Mouse (Mus musculus) kidney, embryonic 16.5 days (tissue): ENCODE data around the gene Aox2. TPM values are rescaled to one million over a fixed set of nuclear protein-coding genes. Genes with fewer than 3 reads are reported as not detected.

Experiments used
- ATAC-seq: fragments of 200-750 bp; cut with Nextera tagmentation; 2 replicates; pipeline ENCODE4 v1.8.0; 2017; ENCODE audit warnings: moderate TSS enrichment; ENCODE audit not compliant: low FRiP score, low TSS enrichment
- H3K27ac ChIP-seq: fragments of 300-500 bp; sonication (generic); 2 replicates; pipeline ENCODE4 v1.5.1; 2014; ENCODE audit warnings: low read length
- H3K27me3 ChIP-seq: fragments of 300-500 bp; sonication (generic); 2 replicates; pipeline ENCODE4 v1.6.1; 2014; ENCODE audit warnings: low read length, control low read depth, mixed read lengths; ENCODE audit not compliant: insufficient read depth
- H3K36me3 ChIP-seq: fragments of 300-500 bp; sonication (generic); 2 replicates; pipeline ENCODE4 v1.6.1; 2014; ENCODE audit warnings: low read length, control low read depth, mixed read lengths; ENCODE audit not compliant: insufficient read depth
- H3K4me1 ChIP-seq: fragments of 300-500 bp; sonication (generic); 2 replicates; pipeline ENCODE4 v1.6.1; 2014; ENCODE audit warnings: low read length, control low read depth, mixed read lengths; ENCODE audit not compliant: insufficient read depth
- H3K4me2 ChIP-seq: fragments of 300-500 bp; sonication (generic); replicated peaks from 2 replicates; pipeline ENCODE4 v1.6.1; 2014; ENCODE audit warnings: low read depth, low read length
- H3K4me3 ChIP-seq: fragments of 300-500 bp; sonication (generic); 2 replicates; pipeline ENCODE4 v1.5.1; 2014; ENCODE audit warnings: mild to moderate bottlenecking, low read length
- H3K9ac ChIP-seq: fragments of 300-500 bp; sonication (generic); replicated peaks from 2 replicates; pipeline ENCODE4 v1.6.1; 2014; ENCODE audit warnings: low read length
- H3K9me3 ChIP-seq: fragments of 300-500 bp; sonication (generic); 2 replicates; pipeline ENCODE4 v1.6.1; 2016; ENCODE audit warnings: low read length, control low read depth
- WGBS: fragments of 180-500 bp; shearing (Covaris S2); extraction: QIAGEN DNeasy Blood & Tissue Kit; methylation state at CpG from one replicate; pipeline ENCODE4 v1.1.7; 2014; 5-methylcytosine and 5-hydroxymethylcytosine counted together
- polyA plus RNA-seq: library from polyadenylated mRNA; unstranded; fragments of >200 nt; fragmentation: Nextera tagmentation; extraction: Ambion mirVana; gene quantifications from 2 replicates; pipeline ENCODE4 v1.2.1, GENCODE M21; 2015

The Aox2 gene
- polyA plus RNA-seq, result 0.05 and 0.09 TPM in 2 replicates

DNA sequence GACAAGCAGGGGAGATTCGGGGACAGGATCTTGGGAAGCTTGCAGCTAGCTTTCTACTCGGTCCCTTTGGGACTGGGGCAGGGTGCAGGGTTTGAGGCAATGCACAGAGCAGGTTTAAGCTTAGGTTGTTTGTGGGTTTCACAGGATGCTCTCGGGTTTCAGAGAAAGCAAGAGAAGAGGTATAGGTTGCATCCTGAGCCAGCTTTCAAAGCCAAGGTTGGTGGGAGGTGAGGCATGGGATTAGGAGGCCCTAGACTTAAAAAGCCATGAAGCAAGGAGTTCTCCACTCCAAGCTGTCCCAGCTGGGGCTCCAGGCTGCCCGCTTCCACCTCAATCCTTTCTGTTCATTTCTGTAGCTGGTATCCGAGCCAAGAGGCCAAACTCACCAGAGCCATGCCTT lies at the start of gene Aox2:
Gene Aox2, plus strand, starts transcription at position 301 of the 400 bp plus-strand sequence.
- H3K36me3 ChIP-seq, result no peaks in the 10 kb centered on the region
- 0 out of 2 replicates have a peak, but pooled peaks cover 4% of the 10 kb centered on the region for H3K4me1 ChIP-seq
- H3K27me3 ChIP-seq, result no peaks in the 10 kb centered on the region
- 51% methylated on average over 5 of the region's 5 CpGs for WGBS
- no peaks in the 10 kb centered on the region for H3K9me3 ChIP-seq
- no peak within 1 kb of the TSS for H3K27ac ChIP-seq
- no peak; the same call in 1 of the 2 replicates for ATAC-seq
- no peak within 1 kb of the TSS for H3K4me3 ChIP-seq
- no peak within 1 kb of the TSS for H3K9ac ChIP-seq
- no peak within 1 kb of the TSS for H3K4me2 ChIP-seq

GRCm38 (mm10) chr1:58228916-58229315 lies 49.2 kb upstream of the Aox2 start:
- Histone ChIP-seq H3K36me3 (no peaks in the 10 kb centered on the region), H3K9ac (no peak overlapping the region), H3K4me2 (no peak overlapping the region), H3K4me1 (no peaks in the 10 kb centered on the region), H3K4me3 (no peak overlapping the region), H3K9me3 (no peaks in the 10 kb centered on the region), H3K27me3 (no peaks in the 10 kb centered on the region), H3K27ac (no peak overlapping the region)
- no peak for ATAC-seq

DNA sequence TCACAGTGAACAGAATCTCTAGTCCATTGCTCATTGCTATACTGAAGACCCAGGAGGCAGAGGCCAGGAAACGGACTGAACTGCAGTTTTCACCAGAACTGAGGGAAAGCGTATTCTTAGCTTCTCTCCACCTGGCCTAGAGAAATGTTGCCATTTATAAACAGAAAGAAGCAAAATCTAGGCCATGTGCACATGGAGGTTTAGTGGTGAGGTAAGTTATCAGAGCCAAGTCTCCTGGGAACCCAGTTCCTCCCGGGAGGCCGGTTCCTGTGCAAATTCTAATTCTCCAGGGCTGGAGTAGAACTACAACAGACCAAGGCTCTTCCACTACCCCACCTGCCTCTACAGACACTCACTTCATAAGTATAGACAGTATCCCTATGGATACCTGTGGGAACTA lies 48.4 kb upstream of the Aox2 start:
- Histone ChIP-seq H3K4me1 (no peaks in the 10 kb centered on the region), H3K9me3 (no peaks in the 10 kb centered on the region), H3K36me3 (no peaks in the 10 kb centered on the region), H3K4me3 (no peak overlapping the region), H3K27ac (no peak overlapping the region), H3K9ac (no peak overlapping the region), H3K27me3 (no peaks in the 10 kb centered on the region), H3K4me2 (no peak overlapping the region)
- WGBS, result 91% methylated on average over 4 of the region's 4 CpGs
- ATAC-seq, result no peak

DNA sequence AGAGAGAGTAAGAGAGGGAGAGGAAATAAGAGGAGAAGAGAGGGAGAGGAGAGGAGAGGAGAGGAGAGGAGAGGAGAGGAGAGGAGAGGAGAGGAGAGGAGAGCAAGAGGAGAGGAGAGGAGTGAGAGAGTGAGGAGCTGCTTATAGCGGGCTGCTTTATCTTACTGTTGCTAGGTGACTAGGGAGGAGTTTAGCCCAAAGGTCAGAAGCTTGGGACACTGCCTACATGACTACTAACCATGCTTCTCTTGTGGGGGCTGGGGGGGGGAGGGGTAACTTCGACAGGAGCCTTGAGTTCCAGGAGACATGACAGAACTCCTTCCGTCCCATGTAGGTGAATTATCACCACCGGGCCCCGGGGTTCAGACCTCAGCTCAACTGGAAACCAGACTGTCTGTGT lies 47.6 kb upstream of the Aox2 start:
- Histone ChIP-seq H3K9me3 (no peaks in the 10 kb centered on the region), H3K36me3 (no peaks in the 10 kb centered on the region), H3K9ac (no peak overlapping the region), H3K4me2 (no peak overlapping the region), H3K4me1 (no peaks in the 10 kb centered on the region), H3K4me3 (no peak overlapping the region), H3K27me3 (no peaks in the 10 kb centered on the region), H3K27ac (no peak overlapping the region)
- no peak for ATAC-seq
- 43% methylated on average over 5 of the region's 5 CpGs for WGBS

GRCm38 (mm10) chr1:58235405-58235804 lies 42.7 kb upstream of the Aox2 start:
- no peaks in the 10 kb centered on the region for H3K36me3 ChIP-seq
- H3K27me3 ChIP-seq, result no peaks in the 10 kb centered on the region
- H3K27ac ChIP-seq, result no peak overlapping the region
- WGBS, result 49% methylated on average over 5 of the region's 5 CpGs
- no peaks in the 10 kb centered on the region for H3K9me3 ChIP-seq
- no peak overlapping the region for H3K4me2 ChIP-seq
- H3K9ac ChIP-seq, result no peak overlapping the region
- H3K4me3 ChIP-seq, result no peak overlapping the region
- ATAC-seq, result no peak
- no peaks in the 10 kb centered on the region for H3K4me1 ChIP-seq

GRCm38 (mm10) chr1:58237527-58238299 lies 40.4 kb upstream of the Aox2 start:
- H3K4me1 ChIP-seq, result no peaks in the 10 kb centered on the region
- H3K9ac ChIP-seq, result no peak overlapping the region
- H3K27me3 ChIP-seq, result no peaks in the 10 kb centered on the region
- WGBS, result 82% methylated on average over 4 of the region's 4 CpGs
- H3K36me3 ChIP-seq, result no peaks in the 10 kb centered on the region
- no peak overlapping the region for H3K4me3 ChIP-seq
- ATAC-seq, result peak; percentile 67; the same call in 1 of the 2 replicates
- no peak overlapping the region for H3K4me2 ChIP-seq
- H3K27ac ChIP-seq, result no peak overlapping the region
- H3K9me3 ChIP-seq, result no peaks in the 10 kb centered on the region

GRCm38 (mm10) chr1:58238440-58238839 lies 39.7 kb upstream of the Aox2 start:
- no peak for ATAC-seq
- Histone ChIP-seq H3K9ac (no peak overlapping the region), H3K27me3 (no peaks in the 10 kb centered on the region), H3K4me1 (no peaks in the 10 kb centered on the region), H3K36me3 (no peaks in the 10 kb centered on the region), H3K27ac (no peak overlapping the region), H3K4me3 (no peak overlapping the region), H3K4me2 (no peak overlapping the region), H3K9me3 (no peaks in the 10 kb centered on the region)
- WGBS, result 83% methylated on average over 5 of the region's 5 CpGs

- no peak overlapping the region for H3K9ac ChIP-seq
- H3K27me3 ChIP-seq, result no peaks in the 10 kb centered on the region
- no peaks in the 10 kb centered on the region for H3K4me1 ChIP-seq
- H3K4me2 ChIP-seq, result no peak overlapping the region
- no peaks in the 10 kb centered on the region for H3K9me3 ChIP-seq
- no peak overlapping the region for H3K27ac ChIP-seq
- H3K36me3 ChIP-seq, result no peaks in the 10 kb centered on the region
- no peak overlapping the region for H3K4me3 ChIP-seq
- WGBS, result 94% methylated on average over 9 of the region's 9 CpGs
- no peak for ATAC-seq
These were observed 39.2 kb upstream of the Aox2 start for GRCm38 (mm10) chr1:58238961-58239360.

GRCm38 (mm10) chr1:58240347-58240746 lies 37.8 kb upstream of the Aox2 start:
- H3K9me3 ChIP-seq, result no peaks in the 10 kb centered on the region
- WGBS, result 69% methylated on average over 6 of the region's 6 CpGs
- ATAC-seq, result no peak
- no peak overlapping the region for H3K4me2 ChIP-seq
- no peaks in the 10 kb centered on the region for H3K36me3 ChIP-seq
- H3K27me3 ChIP-seq, result no peaks in the 10 kb centered on the region
- no peak overlapping the region for H3K4me3 ChIP-seq
- H3K9ac ChIP-seq, result no peak overlapping the region
- no peak overlapping the region for H3K27ac ChIP-seq
- H3K4me1 ChIP-seq, result no peaks in the 10 kb centered on the region

DNA sequence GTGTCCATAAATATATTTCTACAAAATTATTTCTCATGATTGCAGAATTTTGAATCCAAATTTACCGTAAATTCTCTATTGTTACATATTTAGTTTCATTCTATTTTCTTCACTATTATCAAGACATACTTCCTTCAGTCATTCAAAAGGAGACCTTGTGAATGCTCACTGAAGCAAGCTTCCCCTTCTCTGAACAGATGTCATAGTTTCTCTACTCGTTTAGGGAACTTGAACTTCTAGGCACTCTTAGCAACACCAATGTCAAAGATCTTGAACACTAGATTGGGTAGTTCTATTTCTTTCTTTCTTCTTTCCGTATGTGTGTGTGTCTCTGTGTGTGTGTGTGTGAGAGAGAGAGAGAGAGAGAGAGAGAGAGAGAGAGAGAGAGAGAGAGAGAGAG lies 33.6 kb upstream of the Aox2 start:
- WGBS, result 78% methylated on average over 3 of the region's 3 CpGs
- no peaks in the 10 kb centered on the region for H3K9me3 ChIP-seq
- no peak overlapping the region for H3K27ac ChIP-seq
- H3K27me3 ChIP-seq, result no peaks in the 10 kb centered on the region
- no peaks in the 10 kb centered on the region for H3K4me1 ChIP-seq
- no peaks in the 10 kb centered on the region for H3K36me3 ChIP-seq
- no peak overlapping the region for H3K4me2 ChIP-seq
- no peak overlapping the region for H3K9ac ChIP-seq
- no peak for ATAC-seq
- no peak overlapping the region for H3K4me3 ChIP-seq
